Mouse (Mus musculus) embryonic fibroblast, embryonic 13.5 days (primary cell): Measurements from ENCODE around the gene Josd2. TPM values are rescaled to one million over a fixed set of nuclear protein-coding genes. Genes with fewer than 3 reads are reported as not detected.
A peak's percentile ranks its signal among the peaks of the same experiment; 100 is the strongest.

Experiments
- H3K27ac ChIP-seq: 2 replicates; pipeline ENCODE4 v1.5.1; 2012; ENCODE audit warnings: low read length, control low read depth, inconsistent platforms; ENCODE audit not compliant: insufficient read depth
- H3K4me1 ChIP-seq: 2 replicates; pipeline ENCODE4 v1.6.1; 2011; ENCODE audit warnings: low read length; ENCODE audit not compliant: control insufficient read depth, insufficient read depth
- H3K4me3 ChIP-seq: 2 replicates; pipeline ENCODE4 v1.5.1; 2011; ENCODE audit warnings: mild to moderate bottlenecking, control low read depth, low read length; ENCODE audit not compliant: insufficient read depth
- CTCF ChIP-seq: IDR thresholded peaks from 2 replicates; pipeline ENCODE4 v1.5.1; 2011; ENCODE audit warnings: mild to moderate bottlenecking, control low read depth, low read length, moderate library complexity, borderline replicate concordance; ENCODE audit not compliant: insufficient read depth
- POLR2A ChIP-seq: IDR thresholded peaks from 2 replicates; pipeline ENCODE4 v1.6.1; 2011; ENCODE audit warnings: low read depth, mild to moderate bottlenecking, control low read depth, low read length, moderate library complexity
- polyA plus RNA-seq: library from polyadenylated mRNA; stranded (reverse); fragments of >200 nt; gene quantifications from 2 replicates; pipeline ENCODE4 v1.2.4, GENCODE M21; 2011; ENCODE audit warnings: low read depth; ENCODE audit not compliant: missing spikeins, insufficient read length

The Josd2 gene
- polyA plus RNA-seq, 1 experiment, result 53.9 TPM

GRCm38 (mm10) chr7:44472558-44472885, 4.7 kb downstream of the Josd2 start:
- Histone ChIP-seq H3K4me1 (no peaks in the 10 kb centered on the region), H3K27ac (no peak overlapping the region), H3K4me3 (no peak overlapping the region)
- TF ChIP-seq CTCF, result no peak
- no peak for TF ChIP-seq POLR2A

DNA sequence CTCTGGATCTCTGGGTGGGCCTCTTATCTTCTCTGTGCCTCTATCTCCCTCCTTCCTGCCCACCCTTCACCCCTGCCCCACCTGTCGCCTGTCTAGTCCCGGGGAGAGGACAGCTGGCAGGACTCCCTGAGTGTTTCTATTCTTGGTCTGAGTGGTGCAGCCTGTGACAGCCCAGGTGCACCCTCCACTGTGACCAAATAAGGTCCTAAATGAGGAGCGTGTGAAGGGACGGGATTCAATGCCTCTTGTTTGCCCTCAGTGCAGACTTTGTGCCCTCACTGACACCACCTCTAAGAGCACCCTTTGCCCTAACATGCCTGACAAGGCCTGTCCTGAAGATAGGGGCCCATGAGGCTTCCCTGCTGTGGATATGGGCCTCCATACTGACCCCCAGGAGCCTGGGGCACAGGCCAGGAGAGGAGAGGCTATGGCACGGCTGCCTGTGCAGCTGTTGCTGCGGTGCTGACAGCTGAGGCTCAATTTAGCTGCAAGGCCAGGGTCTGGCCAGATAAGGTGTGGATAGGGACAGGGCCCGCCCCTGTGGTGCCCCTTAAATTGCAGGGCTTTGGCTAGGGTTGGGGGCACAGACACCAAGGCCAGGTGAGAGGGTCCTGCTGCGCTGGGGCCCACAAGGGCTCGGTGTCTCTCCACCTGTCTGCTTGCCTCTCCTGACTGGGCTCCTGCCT, 5.3 kb downstream of the Josd2 start:
- no peak for TF ChIP-seq CTCF
- no peak overlapping the region for H3K27ac ChIP-seq
- H3K4me3 ChIP-seq, result no peak overlapping the region
- H3K4me1 ChIP-seq, result no peaks in the 10 kb centered on the region

DNA sequence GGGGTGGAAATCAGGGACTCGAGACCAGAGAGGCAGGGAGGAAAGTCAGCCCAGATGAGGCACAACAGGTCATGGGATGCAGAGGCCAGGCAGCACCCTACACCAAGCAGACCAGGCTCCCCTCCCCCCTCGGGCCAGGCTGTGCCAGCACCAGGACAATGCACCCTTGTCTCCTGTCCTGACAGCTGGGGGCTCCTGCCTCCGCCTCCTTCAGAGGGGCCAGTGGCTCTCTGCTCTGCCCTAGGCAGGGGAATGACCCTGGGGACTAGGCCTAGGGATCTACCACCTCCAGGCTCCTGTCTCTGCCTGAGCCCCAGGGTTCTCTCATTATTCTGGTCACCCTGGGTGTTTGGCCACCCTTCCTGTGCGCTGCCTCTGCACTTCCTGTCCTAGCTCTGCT, 6.6 kb downstream of the Josd2 start:
- TF ChIP-seq POLR2A, result no peak
- no peak for TF ChIP-seq CTCF
- H3K27ac ChIP-seq, result no peak overlapping the region

GRCm38 (mm10) chr7:44475046-44475614, 7.3 kb downstream of the Josd2 start:
- Histone ChIP-seq H3K4me1 (no peaks in the 10 kb centered on the region), H3K27ac (no peak overlapping the region), H3K4me3 (no peak overlapping the region)
- TF ChIP-seq CTCF (no peak), POLR2A (no peak)

More for the DNA sequence above, 6.6 kb downstream of the Josd2 start:
- no peak overlapping the region for H3K4me3 ChIP-seq
- H3K4me1 ChIP-seq, result no peaks in the 10 kb centered on the region

GRCm38 (mm10) chr7:44482836-44483435, 15.2 kb downstream of the Josd2 start:
- H3K27ac ChIP-seq, result no peak overlapping the region
- H3K4me1 ChIP-seq, result no peaks in the 10 kb centered on the region
- no peak for TF ChIP-seq POLR2A
- TF ChIP-seq CTCF, result no peak
- no peak overlapping the region for H3K4me3 ChIP-seq

- no peak for TF ChIP-seq POLR2A
- TF ChIP-seq CTCF, result no peak
- Histone ChIP-seq H3K4me3 (no peak overlapping the region), H3K4me1 (no peaks in the 10 kb centered on the region), H3K27ac (no peak overlapping the region)
Observed at GRCm38 (mm10) chr7:44484109-44484508, 16.3 kb downstream of the Josd2 start.

- Histone ChIP-seq H3K4me1 (no peaks in the 10 kb centered on the region), H3K4me3 (no peak overlapping the region), H3K27ac (no peak overlapping the region)
- TF ChIP-seq POLR2A, result no peak
- TF ChIP-seq CTCF, result peak; percentile 95
Observed at GRCm38 (mm10) chr7:44484841-44485571, 17.2 kb downstream of the Josd2 start.

DNA sequence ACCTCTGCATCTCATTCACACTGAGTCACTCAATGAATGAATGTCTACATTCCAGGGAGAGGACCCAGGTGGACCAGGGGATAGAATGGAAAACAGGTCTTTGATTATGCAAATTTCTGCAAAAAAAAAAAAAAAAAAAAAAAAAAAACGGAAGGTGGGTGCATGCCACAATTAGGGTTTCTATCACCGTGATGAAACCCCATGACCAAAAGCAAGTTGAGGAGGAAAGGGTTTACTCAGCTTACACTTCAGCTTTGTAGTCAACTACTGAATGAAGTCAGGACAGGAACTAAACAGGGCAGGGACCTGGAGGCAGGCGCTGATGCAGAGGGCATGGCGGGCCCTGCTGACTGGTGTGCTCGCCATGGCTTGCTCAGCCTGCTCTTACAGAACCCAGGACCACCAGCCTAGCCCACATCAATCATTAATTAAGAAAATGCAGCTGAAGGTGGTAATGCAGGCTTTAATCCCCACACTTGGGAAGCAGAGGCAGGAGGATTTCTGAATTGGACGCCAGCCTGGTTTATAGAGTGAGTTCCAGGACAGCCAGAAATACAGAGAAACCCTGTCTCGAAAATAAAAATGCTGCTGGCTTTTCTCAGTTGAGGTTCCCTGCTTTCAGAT, 17.9 kb downstream of the Josd2 start:
- H3K4me3 ChIP-seq, result no peak overlapping the region
- H3K4me1 ChIP-seq, result no peaks in the 10 kb centered on the region
- TF ChIP-seq CTCF (no peak), POLR2A (no peak)
- no peak overlapping the region for H3K27ac ChIP-seq

DNA sequence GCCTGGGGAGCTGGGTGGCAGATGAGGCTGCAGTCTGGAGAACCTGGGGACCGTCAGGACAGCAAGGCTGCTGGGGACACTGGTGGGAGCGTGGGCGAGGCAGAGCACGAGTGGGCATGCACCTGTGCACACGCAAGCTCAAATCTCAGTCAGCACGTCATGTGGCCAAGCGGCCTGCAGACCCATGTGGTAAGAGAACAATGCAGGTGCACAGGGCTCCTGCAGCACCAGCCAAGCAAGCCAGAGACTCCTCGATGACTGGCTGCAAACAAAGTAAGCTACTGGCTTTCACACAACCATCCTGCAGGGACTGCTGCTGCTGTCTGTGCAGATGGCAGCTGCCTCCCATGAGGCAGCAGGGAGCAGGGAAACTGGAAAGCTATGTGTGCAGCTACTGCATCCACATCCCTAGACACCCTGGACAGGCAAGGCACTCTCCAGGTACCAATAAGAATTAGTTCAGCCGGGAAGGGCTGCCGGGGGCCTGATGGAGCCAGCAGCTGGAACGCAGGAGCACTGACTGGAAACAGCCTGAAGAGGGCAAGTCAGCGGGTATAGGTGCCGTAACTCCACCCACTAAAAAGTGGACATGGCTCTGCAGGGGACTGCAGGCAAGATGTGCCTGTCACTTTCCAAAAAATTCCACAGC, 19.3 kb downstream of the Josd2 start:
- no peak overlapping the region for H3K4me3 ChIP-seq
- TF ChIP-seq CTCF (no peak), POLR2A (no peak)
- no peaks in the 10 kb centered on the region for H3K4me1 ChIP-seq
- no peak overlapping the region for H3K27ac ChIP-seq

DNA sequence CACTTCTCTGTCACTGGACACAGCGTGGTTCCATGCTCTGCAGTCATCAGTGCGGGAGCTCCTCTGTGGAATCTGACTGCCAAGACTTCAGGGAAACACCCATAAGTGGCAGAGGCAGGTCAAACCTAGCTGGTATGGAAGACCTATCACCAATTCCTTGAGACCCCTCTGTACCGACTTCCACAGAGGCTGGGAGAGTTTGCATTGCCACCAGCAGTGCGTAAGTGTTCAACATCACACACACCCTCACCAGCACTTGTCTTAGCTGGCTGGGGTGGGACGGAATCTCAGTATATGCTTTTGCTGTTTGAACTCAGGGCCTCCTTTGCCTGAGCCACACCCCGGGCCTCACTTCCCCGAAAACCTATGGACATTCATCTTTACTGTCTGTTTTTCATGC, 20.2 kb downstream of the Josd2 start:
- no peak overlapping the region for H3K27ac ChIP-seq
- no peak for TF ChIP-seq CTCF
- no peak for TF ChIP-seq POLR2A
- H3K4me1 ChIP-seq, result no peaks in the 10 kb centered on the region
- H3K4me3 ChIP-seq, result no peak overlapping the region
